Mouse (Mus musculus) forebrain, postnatal 0 days (tissue): ENCODE measurements around the gene Lonp2. TPM values are rescaled to one million over a fixed set of nuclear protein-coding genes. Genes with fewer than 3 reads are reported as not detected.

Experiments
- ATAC-seq: fragments of 200-750 bp; cut with Nextera tagmentation; 2 replicates; pipeline ENCODE4 v1.8.0; 2017; ENCODE audit warnings: mild to moderate bottlenecking, moderate library complexity
- DNase-seq: peaks from one replicate; pipeline ENCODE4 v3.0.0-alpha.2; 2015
- H3K27ac ChIP-seq: fragments of 300-500 bp; sonication (generic); 2 replicates; pipeline ENCODE4 v1.5.1; 2014; ENCODE audit warnings: low read depth, mild to moderate bottlenecking, antibody characterized with exemption, low read length, moderate library complexity, mixed read lengths
- H3K27me3 ChIP-seq: fragments of 300-500 bp; sonication (generic); 2 replicates; pipeline ENCODE4 v1.6.1; 2014; ENCODE audit warnings: mild to moderate bottlenecking, low read length, mixed read lengths; ENCODE audit not compliant: insufficient read depth
- H3K36me3 ChIP-seq: fragments of 300-500 bp; sonication (generic); 2 replicates; pipeline ENCODE4 v1.6.1; 2014; ENCODE audit warnings: mild to moderate bottlenecking, moderate library complexity; ENCODE audit not compliant: insufficient read depth
- H3K4me1 ChIP-seq: fragments of 300-500 bp; sonication (generic); 2 replicates; pipeline ENCODE4 v1.6.1; 2014; ENCODE audit warnings: antibody characterized with exemption; ENCODE audit not compliant: insufficient read depth
- H3K4me2 ChIP-seq: fragments of 300-500 bp; sonication (generic); 2 replicates; pipeline ENCODE4 v1.6.1; 2014; ENCODE audit warnings: low read depth, mild to moderate bottlenecking, moderate library complexity
- H3K4me3 ChIP-seq: fragments of 300-500 bp; sonication (generic); 2 replicates; pipeline ENCODE4 v1.5.1; 2014; ENCODE audit warnings: low read depth, low read length, mixed read lengths
- H3K9ac ChIP-seq: fragments of 300-500 bp; sonication (generic); 2 replicates; pipeline ENCODE4 v1.6.1; 2014; ENCODE audit warnings: mild to moderate bottlenecking
- H3K9me3 ChIP-seq: fragments of 300-500 bp; sonication (generic); 2 replicates; pipeline ENCODE4 v1.6.1; 2016; ENCODE audit warnings: low read length
- CTCF ChIP-seq: sonication (generic); IDR thresholded peaks from 2 replicates; pipeline ENCODE4 v1.5.1; 2016; ENCODE audit warnings: antibody characterized with exemption, control low read depth, low read depth
- WGBS: fragments of 180-500 bp; shearing (Covaris S2); extraction: QIAGEN DNeasy Blood & Tissue Kit; methylation state at CpG from one replicate; pipeline ENCODE4 v1.1.7; 2014; 5-methylcytosine and 5-hydroxymethylcytosine counted together
- polyA plus RNA-seq: library from polyadenylated mRNA; unstranded; fragments of >200 nt; fragmentation: Nextera tagmentation; extraction: Ambion mirVana; gene quantifications from 2 replicates; pipeline ENCODE4 v1.2.1, GENCODE M21; 2015
- total RNA-seq: library from RNA; depleted of rRNA; stranded (reverse); fragments of >200 nt; gene quantifications from 2 replicates; pipeline ENCODE4 v1.2.3, GENCODE M21; 2014

The Lonp2 gene
- total and polyA plus RNA-seq, 2 experiments from 2014 or later, result 50.7 to 66.9 TPM

GRCm38 (mm10) chr8:86597681-86598080 lies 26.2 kb upstream of the Lonp2 start:
- 90% methylated on average over 7 of the region's 7 CpGs for WGBS

GRCm38 (mm10) chr8:86599299-86599698 lies 24.5 kb upstream of the Lonp2 start:
- Histone ChIP-seq H3K36me3 (no peaks in the 10 kb centered on the region), H3K9ac (no peak overlapping the region), H3K27ac (no peak overlapping the region), H3K4me1 (no peaks in the 10 kb centered on the region), H3K4me3 (no peak overlapping the region), H3K9me3 (no peaks in the 10 kb centered on the region), H3K27me3 (no peaks in the 10 kb centered on the region), H3K4me2 (no peak overlapping the region)
- ATAC-seq, result no peak
- no peak for DNase-seq
- TF ChIP-seq CTCF, result no peak
- 89% methylated on average over 6 of the region's 6 CpGs for WGBS

More at GRCm38 (mm10) chr8:86597681-86598080, 26.2 kb upstream of the Lonp2 start:
- H3K9ac ChIP-seq, result no peak overlapping the region
- no peaks in the 10 kb centered on the region for H3K4me1 ChIP-seq
- no peaks in the 10 kb centered on the region for H3K9me3 ChIP-seq
- no peak overlapping the region for H3K4me2 ChIP-seq
- H3K36me3 ChIP-seq, result no peaks in the 10 kb centered on the region
- TF ChIP-seq CTCF, result no peak
- no peak for ATAC-seq
- no peaks in the 10 kb centered on the region for H3K27me3 ChIP-seq
- H3K27ac ChIP-seq, result no peak overlapping the region
- H3K4me3 ChIP-seq, result no peak overlapping the region
- no peak for DNase-seq

GRCm38 (mm10) chr8:86600311-86600710 lies 23.5 kb upstream of the Lonp2 start:
- no peaks in the 10 kb centered on the region for H3K9me3 ChIP-seq
- no peak overlapping the region for H3K4me2 ChIP-seq
- H3K27me3 ChIP-seq, result no peaks in the 10 kb centered on the region
- TF ChIP-seq CTCF, result no peak
- no peaks in the 10 kb centered on the region for H3K36me3 ChIP-seq
- H3K27ac ChIP-seq, result no peak overlapping the region
- no peak overlapping the region for H3K9ac ChIP-seq
- no peak for DNase-seq
- no peaks in the 10 kb centered on the region for H3K4me1 ChIP-seq
- H3K4me3 ChIP-seq, result no peak overlapping the region
- no peak for ATAC-seq
- WGBS, result 74% methylated on average over 3 of the region's 3 CpGs

GRCm38 (mm10) chr8:86603174-86603573 lies 20.7 kb upstream of the Lonp2 start:
- ATAC-seq, result no peak
- WGBS, result 51% methylated on average over 2 of the region's 2 CpGs
- TF ChIP-seq CTCF, result no peak

GRCm38 (mm10) chr8:86604676-86605075 lies 19.2 kb upstream of the Lonp2 start:
- Histone ChIP-seq H3K4me3 (no peak overlapping the region), H3K9ac (no peak overlapping the region), H3K4me2 (no peak overlapping the region), H3K9me3 (no peaks in the 10 kb centered on the region), H3K27me3 (no peaks in the 10 kb centered on the region), H3K36me3 (no peaks in the 10 kb centered on the region), H3K4me1 (no peaks in the 10 kb centered on the region), H3K27ac (no peak overlapping the region)
- DNase-seq, result no peak
- TF ChIP-seq CTCF, result no peak
- no peak for ATAC-seq
- WGBS, result 85% methylated on average over 3 of the region's 3 CpGs

More at GRCm38 (mm10) chr8:86603174-86603573, 20.7 kb upstream of the Lonp2 start:
- Histone ChIP-seq H3K4me1 (no peaks in the 10 kb centered on the region), H3K9me3 (no peaks in the 10 kb centered on the region), H3K27me3 (no peaks in the 10 kb centered on the region), H3K9ac (no peak overlapping the region), H3K27ac (no peak overlapping the region), H3K4me3 (no peak overlapping the region), H3K36me3 (no peaks in the 10 kb centered on the region), H3K4me2 (no peak overlapping the region)
- DNase-seq, result no peak

- Histone ChIP-seq H3K36me3 (no peaks in the 10 kb centered on the region), H3K9ac (no peak overlapping the region), H3K9me3 (no peaks in the 10 kb centered on the region), H3K27ac (no peak overlapping the region), H3K4me1 (no peaks in the 10 kb centered on the region), H3K27me3 (no peaks in the 10 kb centered on the region), H3K4me3 (no peak overlapping the region), H3K4me2 (no peak overlapping the region)
- no peak for ATAC-seq
- TF ChIP-seq CTCF, result no peak
- no peak for DNase-seq
- 86% methylated on average over 2 of the region's 2 CpGs for WGBS
Observed at GRCm38 (mm10) chr8:86613798-86614197, 10.0 kb upstream of the Lonp2 start.

- Histone ChIP-seq H3K36me3 (no peaks in the 10 kb centered on the region), H3K9ac (no peak overlapping the region), H3K27ac (no peak overlapping the region), H3K27me3 (no peaks in the 10 kb centered on the region), H3K4me3 (no peak overlapping the region), H3K4me1 (no peaks in the 10 kb centered on the region), H3K4me2 (no peak overlapping the region), H3K9me3 (no peaks in the 10 kb centered on the region)
- no peak for TF ChIP-seq CTCF
- no peak for DNase-seq
- 88% methylated on average over 6 of the region's 6 CpGs for WGBS
- ATAC-seq, result no peak
Observed at GRCm38 (mm10) chr8:86615095-86615769, 8.6 kb upstream of the Lonp2 start.
